Mouse (Mus musculus) neural tube, embryonic 14.5 days (tissue): ENCODE data around the gene Krt27. TPM values are rescaled to one million over a fixed set of nuclear protein-coding genes. Genes with fewer than 3 reads are reported as not detected.

Experiments
- ATAC-seq: fragments of 200-750 bp; cut with Nextera tagmentation; 2 replicates; pipeline ENCODE4 v1.8.0; 2017; ENCODE audit warnings: low read depth, mild to moderate bottlenecking, moderate TSS enrichment, moderate library complexity
- H3K27ac ChIP-seq: fragments of 300-500 bp; sonication (generic); 2 replicates; pipeline ENCODE4 v1.5.1; 2014; ENCODE audit warnings: low read depth, mild to moderate bottlenecking, control low read depth, low read length, moderate library complexity, mixed read lengths
- H3K27me3 ChIP-seq: fragments of 300-500 bp; sonication (generic); 2 replicates; pipeline ENCODE4 v1.6.1; 2014; ENCODE audit warnings: low read length; ENCODE audit not compliant: control insufficient read depth, insufficient read depth
- H3K36me3 ChIP-seq: fragments of 300-500 bp; sonication (generic); 2 replicates; pipeline ENCODE4 v1.6.1; 2014; ENCODE audit warnings: low read length, mixed read lengths; ENCODE audit not compliant: control insufficient read depth, insufficient read depth
- H3K4me1 ChIP-seq: fragments of 300-500 bp; sonication (generic); 2 replicates; pipeline ENCODE4 v1.6.1; 2014; ENCODE audit warnings: low read length; ENCODE audit not compliant: control insufficient read depth, insufficient read depth
- H3K4me2 ChIP-seq: fragments of 300-500 bp; sonication (generic); 2 replicates; pipeline ENCODE4 v1.6.1; 2014; ENCODE audit warnings: mild to moderate bottlenecking, low read depth, low read length, control low read depth
- H3K4me3 ChIP-seq: fragments of 300-500 bp; sonication (generic); 2 replicates; pipeline ENCODE4 v1.5.1; 2014; ENCODE audit warnings: low read depth, low read length, control low read depth, mixed read lengths
- H3K9ac ChIP-seq: fragments of 300-500 bp; sonication (generic); replicated peaks from 2 replicates; pipeline ENCODE4 v1.6.1; 2014; ENCODE audit warnings: low read depth, mild to moderate bottlenecking, control low read depth, low read length, mixed read lengths
- H3K9me3 ChIP-seq: fragments of 300-500 bp; sonication (generic); 2 replicates; pipeline ENCODE4 v1.6.1; 2016; ENCODE audit warnings: low read length; ENCODE audit not compliant: control insufficient read depth
- WGBS: fragments of 180-500 bp; shearing (Covaris S2); extraction: QIAGEN DNeasy Blood & Tissue Kit; methylation state at CpG from one replicate; pipeline ENCODE4 v1.1.7; 2014; 5-methylcytosine and 5-hydroxymethylcytosine counted together
- polyA plus RNA-seq: library from polyadenylated mRNA; unstranded; fragments of >200 nt; fragmentation: Nextera tagmentation; extraction: Ambion mirVana; gene quantifications from 2 replicates; pipeline ENCODE4 v1.2.1, GENCODE M21; 2014

Krt27 gene
- polyA plus RNA-seq, 1 experiment from 2014 or later: not detected

GRCm38 (mm10) chr11:99314594-99314993, 36.3 kb downstream of the Krt27 start:
- Histone ChIP-seq H3K4me1 (no peaks in the 10 kb centered on the region), H3K4me3 (no peak overlapping the region), H3K27me3 (no peaks in the 10 kb centered on the region), H3K9ac (no peak overlapping the region), H3K9me3 (no peaks in the 10 kb centered on the region), H3K4me2 (no peak overlapping the region), H3K27ac (no peak overlapping the region), H3K36me3 (no peaks in the 10 kb centered on the region)
- ATAC-seq: no peak
- WGBS: 94% methylated on average over 2 of the region's 2 CpGs

- Histone ChIP-seq H3K36me3 (no peaks in the 10 kb centered on the region), H3K9ac (no peak overlapping the region), H3K4me3 (no peak overlapping the region), H3K27me3 (no peaks in the 10 kb centered on the region), H3K4me2 (no peak overlapping the region), H3K27ac (no peak overlapping the region), H3K4me1 (no peaks in the 10 kb centered on the region), H3K9me3 (no peaks in the 10 kb centered on the region)
- no peak for ATAC-seq
- 78% methylated on average over 1 of the region's 1 CpGs for WGBS
Measured at GRCm38 (mm10) chr11:99310882-99311281, 40.0 kb downstream of the Krt27 start.

GRCm38 (mm10) chr11:99307579-99307978, 43.3 kb downstream of the Krt27 start:
- H3K36me3 ChIP-seq: no peaks in the 10 kb centered on the region
- no peak for ATAC-seq
- no peaks in the 10 kb centered on the region for H3K4me1 ChIP-seq
- H3K9me3 ChIP-seq: no peaks in the 10 kb centered on the region
- WGBS: 30% methylated on average over 2 of the region's 2 CpGs
- no peak overlapping the region for H3K9ac ChIP-seq
- H3K27me3 ChIP-seq: no peaks in the 10 kb centered on the region
- H3K4me2 ChIP-seq: no peak overlapping the region
- no peak overlapping the region for H3K4me3 ChIP-seq
- H3K27ac ChIP-seq: no peak overlapping the region

Other genes with a start within 250 kb of the Krt27 start
- gene Ccr7, start 196.0 kb downstream of the Krt27 start, polyA plus RNA-seq: not detected in 2 replicates
- gene Smarce1, start 120.1 kb downstream of the Krt27 start, polyA plus RNA-seq: 155 and 157 TPM in 2 replicates
- 9.5 and 11.6 TPM in 2 replicates for gene Krt222, start 107.0 kb downstream of the Krt27 start, polyA plus RNA-seq
- not detected in 2 replicates for gene Krt24, start 65.8 kb downstream of the Krt27 start, polyA plus RNA-seq
- 0.45 and 0.79 TPM in 2 replicates for gene Krt25, start 28.2 kb downstream of the Krt27 start, polyA plus RNA-seq
- 0.10 and 0.29 TPM in 2 replicates for gene Krt26, start 13.1 kb downstream of the Krt27 start, polyA plus RNA-seq
- 0.24 and 0.32 TPM in 2 replicates for gene Krt28, start 23.8 kb upstream of the Krt27 start, polyA plus RNA-seq
- gene Krt10, start 38.3 kb upstream of the Krt27 start, polyA plus RNA-seq: 33.7 and 39.7 TPM in 2 replicates
- gene Krt12, start 71.2 kb upstream of the Krt27 start, polyA plus RNA-seq: not detected in 2 replicates
- 0.13 TPM in 2 replicates for gene Krt20, start 87.0 kb upstream of the Krt27 start, polyA plus RNA-seq
- gene Krt23, start 142.0 kb upstream of the Krt27 start, polyA plus RNA-seq: 0.22 TPM in 1 of 2 replicates, not detected in the other
- gene Krt39, start 170.2 kb upstream of the Krt27 start, polyA plus RNA-seq: not detected in 2 replicates
- gene Krt40, start 192.1 kb upstream of the Krt27 start, polyA plus RNA-seq: not detected in 2 replicates
- gene Krtap3-3, start 199.8 kb upstream of the Krt27 start, polyA plus RNA-seq: not detected in 2 replicates
- gene Krtap3-2, start 205.7 kb upstream of the Krt27 start, polyA plus RNA-seq: not detected in 2 replicates
- gene Gm11939, start 208.4 kb upstream of the Krt27 start, polyA plus RNA-seq: not detected in 2 replicates
- not detected in 2 replicates for gene Krtap3-1, start 215.5 kb upstream of the Krt27 start, polyA plus RNA-seq
- gene Krtap1-5, start 229.9 kb upstream of the Krt27 start, polyA plus RNA-seq: not detected in 2 replicates
- gene Krtap1-4, start 232.6 kb upstream of the Krt27 start, polyA plus RNA-seq: not detected in 2 replicates
- gene Krtap1-3, start 240.2 kb upstream of the Krt27 start, polyA plus RNA-seq: not detected in 2 replicates
- gene Krtap9-3, start 247.0 kb upstream of the Krt27 start, polyA plus RNA-seq: not detected in 2 replicates